Mouse (Mus musculus): ENCODE results near the gene Zfp791. TPM values are rescaled to one million over a fixed set of nuclear protein-coding genes. Genes with fewer than 3 reads are reported as not detected.

The Zfp791 gene
- polyA plus RNA-seq, 1 experiment from 2014 or later, result 2.3 TPM

DNA sequence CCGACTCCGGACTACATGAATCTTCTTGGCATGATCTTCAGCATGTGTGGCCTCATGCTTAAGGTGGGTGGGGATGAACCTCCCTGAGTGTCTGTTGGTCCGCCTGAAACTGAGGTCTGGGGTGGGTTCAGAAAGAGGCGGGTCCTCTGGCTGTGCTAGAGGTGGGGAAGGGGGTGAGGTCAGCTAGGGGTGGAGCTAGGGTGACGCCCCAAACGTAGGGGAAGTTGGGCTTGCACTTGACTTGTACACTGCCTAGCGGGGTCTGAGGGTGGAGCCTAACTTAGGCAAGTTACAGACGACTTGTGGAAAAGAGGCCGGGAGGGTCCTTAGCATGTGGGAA lies 41.7 kb downstream of the Zfp791 start, which contains the start of gene Wdr83:
Gene Wdr83 (minus strand): TSS at position 91 of the 340 bp plus-strand sequence.
- 2% methylated on average over 9 of the region's 9 CpGs for WGBS
- ATAC-seq (ENCODE audit: low read depth), result peak; percentile 24
- no peaks in the 10 kb centered on the region for H3K27me3 ChIP-seq

GRCm38 (mm10) chr8:85080532-85081215 lies 42.2 kb downstream of the Zfp791 start, which contains the start of gene Wdr83os:
Gene Wdr83os, plus strand, starts transcription at chr8:85080740.
- H3K9me3 ChIP-seq, result no peaks in the 10 kb centered on the region
- peak; percentile 25; the same call in 1 of the 2 replicates for ATAC-seq (ENCODE audit: low read depth)
- no peaks in the 10 kb centered on the region for H3K27me3 ChIP-seq
- H3K36me3 ChIP-seq, result peaks cover 35% of the 10 kb centered on the region
- peak within 1 kb of the TSS; percentile 94 for H3K4me2 ChIP-seq
- peak within 1 kb of the TSS; percentile 92 for H3K4me3 ChIP-seq
- peak within 1 kb of the TSS; percentile 54 for H3K27ac ChIP-seq (replicated peaks)
- peaks cover 47% of the 10 kb centered on the region for H3K4me1 ChIP-seq (replicated peaks)
- peak within 1 kb of the TSS; percentile 93 for H3K9ac ChIP-seq
- WGBS, result under 1% methylated on average over 30 of the region's 30 CpGs

More for the DNA sequence above, 41.7 kb downstream of the Zfp791 start, which contains the start of gene Wdr83:
- H3K27ac ChIP-seq (replicated peaks), result peak within 1 kb of the TSS; percentile 54
- H3K4me3 ChIP-seq, result peak within 1 kb of the TSS; percentile 92
- H3K4me1 ChIP-seq (replicated peaks), result peaks cover 47% of the 10 kb centered on the region
- H3K4me2 ChIP-seq, result peak within 1 kb of the TSS; percentile 94
- peaks cover 30% of the 10 kb centered on the region for H3K36me3 ChIP-seq
- peak within 1 kb of the TSS; percentile 93 for H3K9ac ChIP-seq
- H3K9me3 ChIP-seq, result no peaks in the 10 kb centered on the region

GRCm38 (mm10) chr8:85080214-85080531 lies 42.7 kb downstream of the Zfp791 start:
- 1% methylated on average over 25 of the region's 25 CpGs for WGBS
- ATAC-seq (ENCODE audit: low read depth), result no peak
- peak overlapping the region; percentile 92 for H3K4me3 ChIP-seq
- peak overlapping the region; percentile 93 for H3K9ac ChIP-seq
- H3K4me2 ChIP-seq, result peak overlapping the region; percentile 94
- H3K9me3 ChIP-seq, result no peaks in the 10 kb centered on the region
- no peaks in the 10 kb centered on the region for H3K27me3 ChIP-seq
- peak overlapping the region; percentile 54 for H3K27ac ChIP-seq (replicated peaks)
- H3K4me1 ChIP-seq (replicated peaks), result peaks cover 47% of the 10 kb centered on the region
- H3K36me3 ChIP-seq, result peaks cover 35% of the 10 kb centered on the region

- WGBS, result 0% methylated on average over 2 of the region's 2 CpGs
- H3K36me3 ChIP-seq, result peaks cover 51% of the 10 kb centered on the region
- no peak overlapping the region for H3K27ac ChIP-seq (replicated peaks)
- ATAC-seq (ENCODE audit: low read depth), result no peak
- H3K9me3 ChIP-seq, result no peaks in the 10 kb centered on the region
- no peak overlapping the region for H3K4me2 ChIP-seq
- no peaks in the 10 kb centered on the region for H3K27me3 ChIP-seq
- peaks cover 41% of the 10 kb centered on the region for H3K4me1 ChIP-seq (replicated peaks)
- no peak overlapping the region for H3K4me3 ChIP-seq
- H3K9ac ChIP-seq, result peak overlapping the region; percentile 17; the same call in 1 of the 2 replicates
Measured at GRCm38 (mm10) chr8:85076993-85077392, 45.9 kb downstream of the Zfp791 start.

DNA sequence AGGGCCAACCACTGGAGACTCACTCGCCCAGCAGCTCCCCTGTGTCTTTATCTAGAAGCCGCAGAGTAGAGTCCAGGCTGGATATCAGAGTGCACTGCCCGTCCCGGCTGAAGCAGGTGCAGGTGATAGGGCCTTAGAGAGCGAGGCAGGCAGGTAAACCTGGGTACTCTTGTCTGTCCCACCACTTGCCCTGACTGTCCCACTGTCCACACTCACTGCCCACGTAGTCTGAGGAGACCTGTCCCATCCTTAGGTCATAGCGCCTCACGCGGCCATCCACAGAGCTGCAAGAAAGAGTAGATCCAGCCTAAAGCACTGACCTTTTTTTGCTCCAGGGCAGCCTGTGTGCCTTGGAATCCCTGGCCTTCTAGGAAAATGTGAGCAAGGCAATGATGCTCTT lies 46.9 kb downstream of the Zfp791 start:
- H3K27ac ChIP-seq (replicated peaks), result no peak overlapping the region
- no peak overlapping the region for H3K4me3 ChIP-seq
- H3K4me2 ChIP-seq, result no peak overlapping the region
- 81% methylated on average over 9 of the region's 9 CpGs for WGBS
- no peak for ATAC-seq (ENCODE audit: low read depth)
- H3K9me3 ChIP-seq, result no peaks in the 10 kb centered on the region
- H3K4me1 ChIP-seq (replicated peaks), result peaks cover 35% of the 10 kb centered on the region
- H3K9ac ChIP-seq, result no peak overlapping the region
- peaks cover 51% of the 10 kb centered on the region for H3K36me3 ChIP-seq
- H3K27me3 ChIP-seq, result no peaks in the 10 kb centered on the region

GRCm38 (mm10) chr8:85074617-85075016 lies 48.3 kb downstream of the Zfp791 start:
- Histone ChIP-seq H3K4me3 (no peak overlapping the region), H3K9me3 (no peaks in the 10 kb centered on the region), H3K4me1 (replicated peaks) (peaks cover 33% of the 10 kb centered on the region), H3K27me3 (no peaks in the 10 kb centered on the region), H3K36me3 (peaks cover 51% of the 10 kb centered on the region), H3K4me2 (no peak overlapping the region), H3K27ac (replicated peaks) (no peak overlapping the region), H3K9ac (no peak overlapping the region)
- ATAC-seq (ENCODE audit: low read depth), result no peak
- 94% methylated on average over 10 of the region's 10 CpGs for WGBS

DNA sequence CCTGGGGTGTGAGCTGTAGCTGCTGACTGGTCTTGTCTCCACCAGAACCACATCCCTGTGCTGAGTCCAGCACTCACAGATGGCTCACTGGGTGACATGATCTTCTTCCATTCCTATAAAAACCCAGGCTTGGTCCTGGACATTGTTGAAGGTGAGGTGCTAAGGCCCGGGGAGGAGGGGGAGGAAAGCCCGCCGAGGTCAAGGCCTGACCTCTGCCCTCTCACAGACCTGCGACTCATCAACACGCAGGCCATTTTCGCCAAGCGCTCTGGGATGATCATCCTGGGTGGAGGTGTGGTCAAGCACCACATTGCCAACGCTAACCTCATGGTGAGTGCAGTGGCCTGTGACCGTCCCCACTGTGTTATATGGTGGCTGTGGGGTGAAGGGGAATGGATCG lies 48.7 kb downstream of the Zfp791 start:
- H3K4me2 ChIP-seq, result no peak overlapping the region
- H3K27ac ChIP-seq (replicated peaks), result no peak overlapping the region
- no peaks in the 10 kb centered on the region for H3K9me3 ChIP-seq
- 84% methylated on average over 10 of the region's 10 CpGs for WGBS
- no peaks in the 10 kb centered on the region for H3K27me3 ChIP-seq
- no peak overlapping the region for H3K9ac ChIP-seq
- H3K4me3 ChIP-seq, result no peak overlapping the region
- peaks cover 30% of the 10 kb centered on the region for H3K4me1 ChIP-seq (replicated peaks)
- no peak for ATAC-seq (ENCODE audit: low read depth)
- peaks cover 51% of the 10 kb centered on the region for H3K36me3 ChIP-seq

GRCm38 (mm10) chr8:85073041-85073612 lies 49.8 kb downstream of the Zfp791 start:
- H3K4me2 ChIP-seq, result peak overlapping the region; percentile 59; the same call in 1 of the 2 replicates
- no peak overlapping the region for H3K4me3 ChIP-seq
- no peak overlapping the region for H3K27ac ChIP-seq (replicated peaks)
- no peak for ATAC-seq (ENCODE audit: low read depth)
- H3K4me1 ChIP-seq (replicated peaks), result peaks cover 24% of the 10 kb centered on the region
- 0 out of 2 replicates have a peak overlapping the region, but pooled peaks have one; percentile 3 for H3K9ac ChIP-seq
- H3K36me3 ChIP-seq, result peaks cover 52% of the 10 kb centered on the region
- no peaks in the 10 kb centered on the region for H3K27me3 ChIP-seq
- 92% methylated on average over 15 of the region's 15 CpGs for WGBS
- H3K9me3 ChIP-seq, result no peaks in the 10 kb centered on the region

GRCm38 (mm10) chr8:85072364-85072929 lies 50.4 kb downstream of the Zfp791 start:
- Histone ChIP-seq H3K9me3 (no peaks in the 10 kb centered on the region), H3K4me1 (replicated peaks) (peaks cover 24% of the 10 kb centered on the region), H3K36me3 (peaks cover 51% of the 10 kb centered on the region), H3K4me3 (peak overlapping the region; percentile 82), H3K27ac (replicated peaks) (peak overlapping the region; percentile 93), H3K4me2 (peak overlapping the region; percentile 59), H3K9ac (peak overlapping the region; percentile 83), H3K27me3 (no peaks in the 10 kb centered on the region)
- WGBS, result 45% methylated on average over 9 of the region's 9 CpGs
- ATAC-seq (ENCODE audit: low read depth), result no peak

GRCm38 (mm10) chr8:85071514-85072281 lies 51.2 kb downstream of the Zfp791 start, which contains the start of gene Dhps:
Gene Dhps, plus strand, starts transcription at chr8:85071757.
- no peaks in the 10 kb centered on the region for H3K27me3 ChIP-seq
- peak within 1 kb of the TSS; percentile 83 for H3K9ac ChIP-seq
- H3K4me2 ChIP-seq, result peak within 1 kb of the TSS; percentile 59
- H3K4me1 ChIP-seq (replicated peaks), result peaks cover 24% of the 10 kb centered on the region
- peak within 1 kb of the TSS; percentile 93 for H3K27ac ChIP-seq (replicated peaks)
- H3K36me3 ChIP-seq, result peaks cover 54% of the 10 kb centered on the region
- peak within 1 kb of the TSS; percentile 82 for H3K4me3 ChIP-seq
- WGBS, result 0% methylated on average over 68 of the region's 68 CpGs
- ATAC-seq (ENCODE audit: low read depth), result peak; percentile 90
- no peaks in the 10 kb centered on the region for H3K9me3 ChIP-seq

- H3K9ac ChIP-seq, result peak overlapping the region; percentile 50; the same call in 1 of the 2 replicates
- ATAC-seq (ENCODE audit: low read depth), result no peak
- no peaks in the 10 kb centered on the region for H3K27me3 ChIP-seq
- H3K27ac ChIP-seq (replicated peaks), result peak overlapping the region; percentile 93
- peak overlapping the region; percentile 82 for H3K4me3 ChIP-seq
- 83% methylated on average over 5 of the region's 5 CpGs for WGBS
- H3K9me3 ChIP-seq, result no peaks in the 10 kb centered on the region
- peaks cover 24% of the 10 kb centered on the region for H3K4me1 ChIP-seq (replicated peaks)
- peaks cover 54% of the 10 kb centered on the region for H3K36me3 ChIP-seq
- H3K4me2 ChIP-seq, result peak overlapping the region; percentile 59
Measured at GRCm38 (mm10) chr8:85071041-85071440, 51.9 kb downstream of the Zfp791 start.

GRCm38 (mm10) chr8:85067982-85068381 lies 54.9 kb downstream of the Zfp791 start, which contains the start of gene Gm5741:
Gene Gm5741, minus strand, starts transcription at chr8:85067982.
- Histone ChIP-seq H3K27me3 (no peaks in the 10 kb centered on the region), H3K36me3 (peaks cover 52% of the 10 kb centered on the region), H3K4me1 (replicated peaks) (peaks cover 18% of the 10 kb centered on the region), H3K4me2 (no peak within 1 kb of the TSS), H3K9ac (no peak within 1 kb of the TSS), H3K4me3 (no peak within 1 kb of the TSS), H3K9me3 (no peaks in the 10 kb centered on the region), H3K27ac (replicated peaks) (no peak within 1 kb of the TSS)
- no peak for ATAC-seq (ENCODE audit: low read depth)

All from neural tube, embryonic 13.5 days (tissue).